Mouse (Mus musculus) adrenal gland, postnatal 4 days (tissue): ENCODE data around the gene Tubgcp2. TPM values are rescaled to one million over a fixed set of nuclear protein-coding genes. Genes with fewer than 3 reads are reported as not detected.

Experiments
- DNase-seq, 2 experiments: peaks; one replicate each; pipeline ENCODE4 v3.0.0; 2021 to 2022; ENCODE audit warnings: low spot score in 2 of 2, mixed read lengths in 2 of 2
- microRNA-seq: library from miRNA; unstranded; fragments of <30 nt; microRNA quantifications from one replicate; pipeline ENCODE4 v1.2.0, GENCODE M21; 2021
- total RNA-seq, 2 experiments: library from RNA; stranded (reverse); gene quantifications; 2 replicates each; pipeline ENCODE4 v1.2.3; 2021

Gene Tubgcp2
- total RNA-seq, 2 experiments from 2014 or later = 53.7 to 55.8 TPM

GRCm38 (mm10) chr7:139951079-139951478 lies 85.4 kb downstream of the Tubgcp2 start:
- DNase-seq = no peak

- no peak for DNase-seq
Observed at GRCm38 (mm10) chr7:139950283-139950971, 86.0 kb downstream of the Tubgcp2 start.

GRCm38 (mm10) chr7:139949893-139950282 lies 86.6 kb downstream of the Tubgcp2 start:
- no peak for DNase-seq

GRCm38 (mm10) chr7:139946032-139946431 lies 90.4 kb downstream of the Tubgcp2 start:
- no peak for DNase-seq

Small RNA genes lying within 50 kb of the gene (microRNA-seq; reads per million reads assigned to microRNA genes)
- gene Mir202 (103 reads per million, percentile 46 among the genes with 10 or more reads in this experiment), gene Mir7062 (not detected), gene mmu-mir-7686 (not detected)

Other genes starting within 250 kb of the Tubgcp2 start
- 1 to 10 TPM; 4.7 to 5.0 TPM for gene Adgra1, start 202.5 kb downstream of the Tubgcp2 start, total RNA-seq
- 1 to 10 TPM; 1.6 to 1.7 TPM for gene Kndc1, start 142.0 kb downstream of the Tubgcp2 start, total RNA-seq
- not detected for gene Utf1, start 92.9 kb downstream of the Tubgcp2 start, total RNA-seq
- 1 to 10 TPM in 1 of 2 experiments, under 1 TPM in 1; 0.54 to 1.2 TPM for gene 6430531B16Rik, start 57.9 kb downstream of the Tubgcp2 start, total RNA-seq
- 1 to 10 TPM; 1.8 to 2.0 TPM for gene Adam8, start 44.1 kb downstream of the Tubgcp2 start, total RNA-seq
- gene Zfp511, start 278 bp downstream of the Tubgcp2 start, total RNA-seq = 10 to 100 TPM; 20.2 to 21.9 TPM
- gene Msx3, start 12.4 kb upstream of the Tubgcp2 start, total RNA-seq = not detected
- 10 to 100 TPM; 10.8 to 12.9 TPM for gene Caly, start 45.9 kb upstream of the Tubgcp2 start, total RNA-seq
- gene Prap1, start 56.7 kb upstream of the Tubgcp2 start, total RNA-seq = not detected
- 10 to 100 TPM; 65.1 to 72.4 TPM for gene Fuom, start 65.8 kb upstream of the Tubgcp2 start, total RNA-seq
- 10 to 100 TPM; 20.4 to 21.0 TPM for gene Paox, start 79.1 kb upstream of the Tubgcp2 start, total RNA-seq
- 100 to 1,000 TPM; 290 to 325 TPM for gene Echs1, start 79.8 kb upstream of the Tubgcp2 start, total RNA-seq
- 10 to 100 TPM; 33.6 to 35.8 TPM for gene Mtg1, start 100.9 kb upstream of the Tubgcp2 start, total RNA-seq
- 1 to 10 TPM; 1.7 to 2.6 TPM for gene Sprn, start 118.2 kb upstream of the Tubgcp2 start, total RNA-seq
- not detected for gene Olfr522, start 128.1 kb upstream of the Tubgcp2 start, total RNA-seq
- gene Olfr523, start 136.5 kb upstream of the Tubgcp2 start, total RNA-seq = not detected
- not detected for gene Olfr524, start 169.3 kb upstream of the Tubgcp2 start, total RNA-seq
- not detected for gene Cd163l1, start 181.6 kb upstream of the Tubgcp2 start, total RNA-seq
- not detected for gene 5830411N06Rik, start 210.6 kb upstream of the Tubgcp2 start, total RNA-seq